Mouse (Mus musculus): Measurements from ENCODE around the gene Ebf1. TPM values are rescaled to one million over a fixed set of nuclear protein-coding genes. Genes with fewer than 3 reads are reported as not detected.

Gene Ebf1
- polyA plus RNA-seq, 1 experiment = 2.3 TPM

- H3K9me3 ChIP-seq (replicated peaks; ENCODE audit: control insufficient read depth, insufficient read depth, low read length, poor library complexity, severe bottlenecking) = no peaks in the 10 kb centered on the region
- H3K27me3 ChIP-seq (ENCODE audit: control insufficient read depth, insufficient read depth, low read length, poor library complexity, severe bottlenecking) = no peaks in the 10 kb centered on the region
- no peaks in the 10 kb centered on the region for H3K36me3 ChIP-seq (ENCODE audit: control insufficient read depth, insufficient read depth, low read length, poor library complexity, severe bottlenecking)
- no peak overlapping the region for H3K4me3 ChIP-seq (ENCODE audit: low read depth, low read length)
- H3K27ac ChIP-seq (ENCODE audit: insufficient read depth, low read length) = no peak overlapping the region
- TF ChIP-seq CTCF (IDR thresholded peaks at IDR 0.05; ENCODE audit: low read depth, low read length) (no peak), EP300 (IDR thresholded peaks at IDR 0.05; ENCODE audit: insufficient read depth, low read depth, low read length) (no peak)
- H3K4me1 ChIP-seq (ENCODE audit: control insufficient read depth, insufficient read depth, low read length) = no peaks in the 10 kb centered on the region
- H3K9ac ChIP-seq (ENCODE audit: low read depth, poor library complexity, severe bottlenecking) = no peak overlapping the region
Observed at GRCm38 (mm10) chr11:44887691-44888090, 270.6 kb downstream of the Ebf1 start.

GRCm38 (mm10) chr11:44888390-44888789 is 271.3 kb downstream of the Ebf1 start:
- TF ChIP-seq EP300 (IDR thresholded peaks at IDR 0.05; ENCODE audit: insufficient read depth, low read depth, low read length) = no peak
- no peak for TF ChIP-seq POLR2A (IDR thresholded peaks at IDR 0.05; ENCODE audit: insufficient read depth, low read length)
- TF ChIP-seq CTCF (IDR thresholded peaks at IDR 0.05; ENCODE audit: low read depth, low read length) = no peak
- Histone ChIP-seq H3K9me3 (replicated peaks; ENCODE audit: control insufficient read depth, insufficient read depth, low read length, poor library complexity, severe bottlenecking) (no peaks in the 10 kb centered on the region), H3K27me3 (ENCODE audit: control insufficient read depth, insufficient read depth, low read length, poor library complexity, severe bottlenecking) (no peaks in the 10 kb centered on the region), H3K27ac (ENCODE audit: insufficient read depth, low read length) (no peak overlapping the region), H3K4me1 (ENCODE audit: control insufficient read depth, insufficient read depth, low read length) (no peaks in the 10 kb centered on the region), H3K9ac (ENCODE audit: low read depth, poor library complexity, severe bottlenecking) (no peak overlapping the region), H3K4me3 (ENCODE audit: low read depth, low read length) (no peak overlapping the region), H3K36me3 (ENCODE audit: control insufficient read depth, insufficient read depth, low read length, poor library complexity, severe bottlenecking) (no peaks in the 10 kb centered on the region)

- no peak for TF ChIP-seq CTCF (IDR thresholded peaks at IDR 0.05; ENCODE audit: low read depth, low read length)
- no peak for TF ChIP-seq POLR2A (IDR thresholded peaks at IDR 0.05; ENCODE audit: insufficient read depth, low read length)
- no peak for TF ChIP-seq EP300 (IDR thresholded peaks at IDR 0.05; ENCODE audit: insufficient read depth, low read depth, low read length)
- Histone ChIP-seq H3K4me3 (ENCODE audit: low read depth, low read length) (no peak overlapping the region), H3K27ac (ENCODE audit: insufficient read depth, low read length) (no peak overlapping the region), H3K9ac (ENCODE audit: low read depth, poor library complexity, severe bottlenecking) (no peak overlapping the region), H3K36me3 (ENCODE audit: control insufficient read depth, insufficient read depth, low read length, poor library complexity, severe bottlenecking) (no peaks in the 10 kb centered on the region), H3K4me1 (ENCODE audit: control insufficient read depth, insufficient read depth, low read length) (no peaks in the 10 kb centered on the region), H3K9me3 (replicated peaks; ENCODE audit: control insufficient read depth, insufficient read depth, low read length, poor library complexity, severe bottlenecking) (no peaks in the 10 kb centered on the region), H3K27me3 (ENCODE audit: control insufficient read depth, insufficient read depth, low read length, poor library complexity, severe bottlenecking) (no peaks in the 10 kb centered on the region)
Observed at GRCm38 (mm10) chr11:44892814-44893521, 275.9 kb downstream of the Ebf1 start.

GRCm38 (mm10) chr11:44893986-44894385 is 276.9 kb downstream of the Ebf1 start:
- Histone ChIP-seq H3K27me3 (ENCODE audit: control insufficient read depth, insufficient read depth, low read length, poor library complexity, severe bottlenecking) (no peaks in the 10 kb centered on the region), H3K9me3 (replicated peaks; ENCODE audit: control insufficient read depth, insufficient read depth, low read length, poor library complexity, severe bottlenecking) (no peaks in the 10 kb centered on the region), H3K36me3 (ENCODE audit: control insufficient read depth, insufficient read depth, low read length, poor library complexity, severe bottlenecking) (no peaks in the 10 kb centered on the region), H3K27ac (ENCODE audit: insufficient read depth, low read length) (no peak overlapping the region), H3K4me3 (ENCODE audit: low read depth, low read length) (no peak overlapping the region), H3K9ac (ENCODE audit: low read depth, poor library complexity, severe bottlenecking) (no peak overlapping the region), H3K4me1 (ENCODE audit: control insufficient read depth, insufficient read depth, low read length) (no peaks in the 10 kb centered on the region)
- TF ChIP-seq CTCF (IDR thresholded peaks at IDR 0.05; ENCODE audit: low read depth, low read length) = no peak
- no peak for TF ChIP-seq EP300 (IDR thresholded peaks at IDR 0.05; ENCODE audit: insufficient read depth, low read depth, low read length)
- no peak for TF ChIP-seq POLR2A (IDR thresholded peaks at IDR 0.05; ENCODE audit: insufficient read depth, low read length)

GRCm38 (mm10) chr11:44894798-44895197 is 277.7 kb downstream of the Ebf1 start:
- H3K4me1 ChIP-seq (ENCODE audit: control insufficient read depth, insufficient read depth, low read length) = no peaks in the 10 kb centered on the region
- H3K9ac ChIP-seq (ENCODE audit: low read depth, poor library complexity, severe bottlenecking) = no peak overlapping the region
- no peak for TF ChIP-seq EP300 (IDR thresholded peaks at IDR 0.05; ENCODE audit: insufficient read depth, low read depth, low read length)
- TF ChIP-seq POLR2A (IDR thresholded peaks at IDR 0.05; ENCODE audit: insufficient read depth, low read length) = no peak
- no peak for TF ChIP-seq CTCF (IDR thresholded peaks at IDR 0.05; ENCODE audit: low read depth, low read length)
- H3K36me3 ChIP-seq (ENCODE audit: control insufficient read depth, insufficient read depth, low read length, poor library complexity, severe bottlenecking) = no peaks in the 10 kb centered on the region
- H3K4me3 ChIP-seq (ENCODE audit: low read depth, low read length) = no peak overlapping the region
- H3K27me3 ChIP-seq (ENCODE audit: control insufficient read depth, insufficient read depth, low read length, poor library complexity, severe bottlenecking) = no peaks in the 10 kb centered on the region
- H3K27ac ChIP-seq (ENCODE audit: insufficient read depth, low read length) = no peak overlapping the region
- H3K9me3 ChIP-seq (replicated peaks; ENCODE audit: control insufficient read depth, insufficient read depth, low read length, poor library complexity, severe bottlenecking) = no peaks in the 10 kb centered on the region

GRCm38 (mm10) chr11:44895893-44896292 is 278.8 kb downstream of the Ebf1 start:
- Histone ChIP-seq H3K9me3 (replicated peaks; ENCODE audit: control insufficient read depth, insufficient read depth, low read length, poor library complexity, severe bottlenecking) (no peaks in the 10 kb centered on the region), H3K27ac (ENCODE audit: insufficient read depth, low read length) (no peak overlapping the region), H3K36me3 (ENCODE audit: control insufficient read depth, insufficient read depth, low read length, poor library complexity, severe bottlenecking) (no peaks in the 10 kb centered on the region), H3K4me1 (ENCODE audit: control insufficient read depth, insufficient read depth, low read length) (no peaks in the 10 kb centered on the region), H3K27me3 (ENCODE audit: control insufficient read depth, insufficient read depth, low read length, poor library complexity, severe bottlenecking) (no peaks in the 10 kb centered on the region), H3K4me3 (ENCODE audit: low read depth, low read length) (no peak overlapping the region), H3K9ac (ENCODE audit: low read depth, poor library complexity, severe bottlenecking) (no peak overlapping the region)
- no peak for TF ChIP-seq EP300 (IDR thresholded peaks at IDR 0.05; ENCODE audit: insufficient read depth, low read depth, low read length)
- TF ChIP-seq CTCF (IDR thresholded peaks at IDR 0.05; ENCODE audit: low read depth, low read length) = no peak
- TF ChIP-seq POLR2A (IDR thresholded peaks at IDR 0.05; ENCODE audit: insufficient read depth, low read length) = no peak
